8 mouse cellular contexts compared by ENCODE assay signal in genomic region chr13:22049737-22050440, GRCm38 (mm10). TPM values are rescaled to one million over a fixed set of nuclear protein-coding genes. Genes with fewer than 3 reads are reported as not detected.
A peak's percentile ranks its signal among the peaks of the same experiment; 100 is the strongest.
DNase-seq lines count a peak whose midpoint lies in the region; ATAC-seq and TF ChIP-seq lines count a peak whose summit lies in the region.

No protein-coding gene starts in this region.

- H3K4me1 ChIP-seq in bone marrow macrophage, adult 2 months (ENCODE audit: control insufficient read depth, insufficient read depth, low read length), result peaks cover 4% of the 10 kb centered on the region
- peaks cover 39% of the 10 kb centered on the region for H3K4me1 ChIP-seq in liver, embryonic 12.5 days

- no peaks in the 10 kb centered on the region for H3K9me3 ChIP-seq in liver, embryonic 12.5 days (replicated peaks)

- H3K4me2 ChIP-seq in liver, embryonic 12.5 days, result peak overlapping the region; percentile 88

- peak overlapping the region; percentile 78 for H3K4me3 ChIP-seq in bone marrow macrophage, adult 2 months (ENCODE audit: insufficient read depth, low read length)
- H3K4me3 ChIP-seq in liver, embryonic 12.5 days, result peak overlapping the region; percentile 66

- 0 out of 2 replicates have a peak, but pooled peaks have one; percentile 40 for TF ChIP-seq POLR2A in bone marrow macrophage, adult 2 months (IDR thresholded peaks at IDR 0.05; ENCODE audit: borderline replicate concordance, low read depth, low read length)

- DNase-seq in left cerebral cortex, postnatal 14 days (ENCODE audit: low spot score in 2 of 2), result peak; percentile 26 to 38
- no peak for DNase-seq in left cerebral cortex, adult 18-20 months (ENCODE audit: low spot score in 2 of 2)
- peak; percentile 75 for DNase-seq in naive thymus-derived CD4-positive, alpha-beta T cell, adult 2 months (ENCODE audit: low read depth)
- no peak for DNase-seq in gastrocnemius, postnatal 4 days (ENCODE audit: low spot score in 2 of 2)
- no peak for DNase-seq in layer of hippocampus, postnatal 36 days

- intact Hi-C loops in left cerebral cortex, postnatal 14 days (cut with DNase I), result loop anchor here (10.0 kb wide), 3 partner anchors 1355 to 1695 kb away; partner anchors contain the start of genes Hist1h2ac, Hist1h2bb, Hist1h2bc and Hist1h3c

- no peaks in the 10 kb centered on the region for H3K36me3 ChIP-seq in liver, embryonic 12.5 days

- peak overlapping the region; percentile 76 for H3K27ac ChIP-seq in bone marrow macrophage, adult 2 months (ENCODE audit: insufficient read depth, low read depth, low read length)
- H3K27ac ChIP-seq in liver, embryonic 12.5 days, result peak overlapping the region; percentile 80

- no peak for TF ChIP-seq CTCF in bone marrow macrophage, adult 2 months (IDR thresholded peaks at IDR 0.05; ENCODE audit: low read depth, low read length)

- ATAC-seq in granulocyte monocyte progenitor cell, adult 5-6 weeks (replicated peaks; ENCODE audit: poor library complexity, severe bottlenecking), result peak; percentile 46
- 0 out of 2 replicates have a peak, but pooled peaks have one; percentile 13 for ATAC-seq in liver, embryonic 12.5 days

- no peaks in the 10 kb centered on the region for H3K27me3 ChIP-seq in liver, embryonic 12.5 days (replicated peaks)

- 2% methylated on average over 14 of the region's 14 CpGs for WGBS in liver, embryonic 12.5 days (ENCODE audit: insufficient replicate concordance)

- H3K9ac ChIP-seq in liver, embryonic 12.5 days, result peak overlapping the region; percentile 73

RNA-seq across cellular contexts. Expression of gene Hist1h2bj, which starts 6.9 kb away (rescaled TPM):
- 10 to 100 TPM; 15.5 to 16.7 TPM for total RNA-seq in left cerebral cortex, postnatal 14 days (2021)
- total RNA-seq in left cerebral cortex, adult 18-20 months (2021), result 10 to 100 TPM in 1 of 2 experiments, 1 to 10 TPM in 1; 9.3 to 11.7 TPM
- 1.4 and 4.4 TPM in 2 replicates for polyA plus RNA-seq in bone marrow macrophage, adult 2 months (2012; ENCODE audit: insufficient read depth, insufficient read length, missing spikeins)
- total RNA-seq in granulocyte monocyte progenitor cell, adult 5-6 weeks (2014; fragmentation: Nextera tagmentation), result 83.1 and 134 TPM in 2 replicates
- total RNA-seq in granulocyte monocyte progenitor cell, adult 5-6 weeks (2017), result 859 and 990 TPM in 2 replicates
- 14.5 and 17.1 TPM in 2 replicates for polyA plus RNA-seq in liver, embryonic 12.5 days (2016; fragmentation: Nextera tagmentation; extraction: Ambion mirVana)
- 100 to 1,000 TPM; 250 to 321 TPM for total RNA-seq in gastrocnemius, postnatal 4 days (2021)
- 10 to 100 TPM; 12.5 to 16.9 TPM for total RNA-seq in layer of hippocampus, postnatal 36 days (2021)

RNA-seq across cellular contexts. Expression of gene Hist1h2ag, which starts 7.1 kb away (rescaled TPM):
- 10 to 100 TPM; 17.8 to 20.2 TPM for total RNA-seq in left cerebral cortex, postnatal 14 days (2021)
- 10 to 100 TPM in 1 of 2 experiments, 1 to 10 TPM in 1; 7.5 to 13.7 TPM for total RNA-seq in left cerebral cortex, adult 18-20 months (2021)
- 5.0 and 7.4 TPM in 2 replicates for polyA plus RNA-seq in bone marrow macrophage, adult 2 months (2012; ENCODE audit: insufficient read depth, insufficient read length, missing spikeins)
- 2.7 and 32.2 TPM in 2 replicates for total RNA-seq in granulocyte monocyte progenitor cell, adult 5-6 weeks (2014; fragmentation: Nextera tagmentation)
- 1,459 and 1,590 TPM in 2 replicates for total RNA-seq in granulocyte monocyte progenitor cell, adult 5-6 weeks (2017)
- polyA plus RNA-seq in liver, embryonic 12.5 days (2016; fragmentation: Nextera tagmentation; extraction: Ambion mirVana), result 24.0 and 28.2 TPM in 2 replicates
- total RNA-seq in gastrocnemius, postnatal 4 days (2021), result 100 to 1,000 TPM; 270 to 354 TPM
- total RNA-seq in layer of hippocampus, postnatal 36 days (2021), result 10 to 100 TPM; 13.7 to 21.6 TPM

RNA-seq across cellular contexts. Expression of gene Hist1h4i, which starts 8.7 kb away (rescaled TPM):
- total RNA-seq in left cerebral cortex, postnatal 14 days (2021), result 10 to 100 TPM; 50.0 to 57.5 TPM
- 10 to 100 TPM; 71.8 to 81.6 TPM for total RNA-seq in left cerebral cortex, adult 18-20 months (2021)
- 7.5 and 8.2 TPM in 2 replicates for polyA plus RNA-seq in bone marrow macrophage, adult 2 months (2012; ENCODE audit: insufficient read depth, insufficient read length, missing spikeins)
- total RNA-seq in granulocyte monocyte progenitor cell, adult 5-6 weeks (2014; fragmentation: Nextera tagmentation), result 56.3 and 74.3 TPM in 2 replicates
- 87.0 TPM in 2 replicates for total RNA-seq in granulocyte monocyte progenitor cell, adult 5-6 weeks (2017)
- polyA plus RNA-seq in liver, embryonic 12.5 days (2016; fragmentation: Nextera tagmentation; extraction: Ambion mirVana), result 44.1 and 49.4 TPM in 2 replicates
- total RNA-seq in gastrocnemius, postnatal 4 days (2021), result 100 to 1,000 TPM; 143 to 189 TPM
- total RNA-seq in layer of hippocampus, postnatal 36 days (2021), result 10 to 100 TPM; 72.6 to 72.8 TPM

RNA-seq across cellular contexts. Expression of gene Hist1h2bk, which starts 14.2 kb away (rescaled TPM):
- total RNA-seq in left cerebral cortex, postnatal 14 days (2021), result 10 to 100 TPM; 21.5 to 26.9 TPM
- total RNA-seq in left cerebral cortex, adult 18-20 months (2021), result 10 to 100 TPM; 14.5 to 16.1 TPM
- 2.9 and 5.5 TPM in 2 replicates for polyA plus RNA-seq in bone marrow macrophage, adult 2 months (2012; ENCODE audit: insufficient read depth, insufficient read length, missing spikeins)
- total RNA-seq in granulocyte monocyte progenitor cell, adult 5-6 weeks (2014; fragmentation: Nextera tagmentation), result 9.6 and 80.5 TPM in 2 replicates
- 2,021 and 2,596 TPM in 2 replicates for total RNA-seq in granulocyte monocyte progenitor cell, adult 5-6 weeks (2017)
- 4.4 and 4.8 TPM in 2 replicates for polyA plus RNA-seq in liver, embryonic 12.5 days (2016; fragmentation: Nextera tagmentation; extraction: Ambion mirVana)
- 100 to 1,000 TPM; 393 to 555 TPM for total RNA-seq in gastrocnemius, postnatal 4 days (2021)
- 10 to 100 TPM; 30.5 to 35.2 TPM for total RNA-seq in layer of hippocampus, postnatal 36 days (2021)

RNA-seq across cellular contexts. Expression of gene Hist1h2ah, which starts 14.5 kb away (rescaled TPM):
- total RNA-seq in left cerebral cortex, postnatal 14 days (2021), result 10 to 100 TPM; 38.2 to 41.7 TPM
- 10 to 100 TPM; 24.4 to 38.7 TPM for total RNA-seq in left cerebral cortex, adult 18-20 months (2021)
- polyA plus RNA-seq in bone marrow macrophage, adult 2 months (2012; ENCODE audit: insufficient read depth, insufficient read length, missing spikeins), result not detected in 2 replicates
- 13.4 TPM in 1 of 2 replicates, not detected in the other for total RNA-seq in granulocyte monocyte progenitor cell, adult 5-6 weeks (2014; fragmentation: Nextera tagmentation)
- total RNA-seq in granulocyte monocyte progenitor cell, adult 5-6 weeks (2017), result 1,444 and 2,588 TPM in 2 replicates
- 9.3 and 17.8 TPM in 2 replicates for polyA plus RNA-seq in liver, embryonic 12.5 days (2016; fragmentation: Nextera tagmentation; extraction: Ambion mirVana)
- 100 to 1,000 TPM; 276 to 360 TPM for total RNA-seq in gastrocnemius, postnatal 4 days (2021)
- total RNA-seq in layer of hippocampus, postnatal 36 days (2021), result 10 to 100 TPM; 11.4 to 25.4 TPM

Comparison
In these comparisons a context has a peak if more than half of its experiments do, and no peak if none do; other contexts are left out.
1. DNase-seq: peak in left cerebral cortex, postnatal 14 days (2 of 2) and naive thymus-derived CD4-positive, alpha-beta T cell, adult 2 months (single experiment); none in left cerebral cortex, adult 18-20 months (0 of 2), gastrocnemius, postnatal 4 days (0 of 2) and layer of hippocampus, postnatal 36 days (0 of 2).
2. RNA of gene Hist1h2bj, which starts 6.9 kb away (total RNA-seq): 83.1 to 990 TPM in granulocyte monocyte progenitor cell, adult 5-6 weeks and 250 to 321 TPM in gastrocnemius, postnatal 4 days; 12.5 to 16.9 TPM in layer of hippocampus, postnatal 36 days, 15.5 to 16.7 TPM in left cerebral cortex, postnatal 14 days and 9.3 to 11.7 TPM in left cerebral cortex, adult 18-20 months; every median in the first group is over 4 times any median in the second.